8 mouse cellular contexts compared by ENCODE assay signal in genomic region chr7:30453766-30454165, GRCm38 (mm10). TPM values are rescaled to one million over a fixed set of nuclear protein-coding genes. Genes with fewer than 3 reads are reported as not detected.
DNase-seq lines count a peak whose midpoint lies in the region; ATAC-seq and TF ChIP-seq lines count a peak whose summit lies in the region.

No protein-coding gene starts in this region.

- TF ChIP-seq CTCF in intestine, postnatal 0 days (IDR thresholded peaks at IDR 0.05; ENCODE audit: low read depth): no peak

- H3K4me1 ChIP-seq in forebrain, embryonic 12.5 days: peaks cover 38% of the 10 kb centered on the region
- H3K4me1 ChIP-seq in forebrain, embryonic 16.5 days (replicated peaks; ENCODE audit: control insufficient read depth, insufficient read depth, low read length): peaks cover 13% of the 10 kb centered on the region
- no peaks in the 10 kb centered on the region for H3K4me1 ChIP-seq in intestine, postnatal 0 days (replicated peaks; ENCODE audit: control insufficient read depth, insufficient read depth, low read length)
- no peaks in the 10 kb centered on the region; the same call in 1 of the 2 replicates for H3K4me1 ChIP-seq in lung, embryonic 16.5 days (replicated peaks; ENCODE audit: control insufficient read depth, insufficient read depth, low read length)
- H3K4me1 ChIP-seq in stomach, embryonic 14.5 days (ENCODE audit: control insufficient read depth, insufficient read depth, low read length): peaks cover 15% of the 10 kb centered on the region; the same call in 1 of the 2 replicates

- peaks cover 82% of the 10 kb centered on the region for H3K27me3 ChIP-seq in forebrain, embryonic 12.5 days
- H3K27me3 ChIP-seq in forebrain, embryonic 16.5 days (replicated peaks; ENCODE audit: control insufficient read depth, insufficient read depth, low read length): peaks cover 49% of the 10 kb centered on the region
- H3K27me3 ChIP-seq in intestine, postnatal 0 days (replicated peaks; ENCODE audit: control insufficient read depth, insufficient read depth, low read length): peaks cover 61% of the 10 kb centered on the region
- peaks cover 65% of the 10 kb centered on the region for H3K27me3 ChIP-seq in lung, embryonic 16.5 days (ENCODE audit: control insufficient read depth, insufficient read depth, low read depth, low read length)
- peaks cover 56% of the 10 kb centered on the region for H3K27me3 ChIP-seq in stomach, embryonic 14.5 days (ENCODE audit: control insufficient read depth, insufficient read depth, low read length)

- H3K36me3 ChIP-seq in forebrain, embryonic 12.5 days (replicated peaks): no peaks in the 10 kb centered on the region
- no peaks in the 10 kb centered on the region for H3K36me3 ChIP-seq in forebrain, embryonic 16.5 days (ENCODE audit: control insufficient read depth, insufficient read depth)
- no peaks in the 10 kb centered on the region for H3K36me3 ChIP-seq in intestine, postnatal 0 days (ENCODE audit: control insufficient read depth, insufficient read depth)
- H3K36me3 ChIP-seq in lung, embryonic 16.5 days (ENCODE audit: control insufficient read depth, insufficient read depth, low read length): no peaks in the 10 kb centered on the region
- H3K36me3 ChIP-seq in stomach, embryonic 14.5 days (ENCODE audit: control insufficient read depth, insufficient read depth, low read length): no peaks in the 10 kb centered on the region

- under 1% methylated on average over 25 of the region's 25 CpGs for WGBS in forebrain, embryonic 12.5 days
- under 1% methylated on average over 25 of the region's 25 CpGs for WGBS in forebrain, embryonic 16.5 days
- WGBS in intestine, postnatal 0 days: 1% methylated on average over 25 of the region's 25 CpGs
- 2% methylated on average over 25 of the region's 25 CpGs for WGBS in lung, embryonic 16.5 days
- whole genome bisulfite sequencing in stomach, embryonic 14.5 days: 2% methylated on average over 25 of the region's 25 CpGs

- H3K4me3 ChIP-seq in forebrain, embryonic 12.5 days (replicated peaks): peak overlapping the region; percentile 11
- no peak overlapping the region for H3K4me3 ChIP-seq in forebrain, embryonic 16.5 days (replicated peaks; ENCODE audit: low read length)
- H3K4me3 ChIP-seq in intestine, postnatal 0 days (ENCODE audit: low read depth, low read length): 0 out of 2 replicates have a peak overlapping the region, but pooled peaks have one; percentile 18
- H3K4me3 ChIP-seq in lung, embryonic 16.5 days (ENCODE audit: low read length): no peak overlapping the region
- H3K4me3 ChIP-seq in stomach, embryonic 14.5 days (ENCODE audit: low read depth, low read length): no peak overlapping the region

- peak; percentile 86 for DNase-seq in ZHBTc4 (ENCODE audit: low read depth, low spot score)
- no peak for DNase-seq in embryo, embryonic 9.5 days (ENCODE audit: extremely low spot score)
- no peak for DNase-seq in urinary bladder, postnatal 4 days (ENCODE audit: low spot score in 2 of 2)

- no peaks in the 10 kb centered on the region for H3K9me3 ChIP-seq in forebrain, embryonic 12.5 days
- H3K9me3 ChIP-seq in forebrain, embryonic 16.5 days (ENCODE audit: control insufficient read depth, low read length): 0 out of 2 replicates have a peak, but pooled peaks cover 2% of the 10 kb centered on the region
- H3K9me3 ChIP-seq in intestine, postnatal 0 days (ENCODE audit: control insufficient read depth): no peaks in the 10 kb centered on the region
- no peaks in the 10 kb centered on the region for H3K9me3 ChIP-seq in lung, embryonic 16.5 days (ENCODE audit: control insufficient read depth, low read length)
- H3K9me3 ChIP-seq in stomach, embryonic 14.5 days (ENCODE audit: control insufficient read depth, low read depth, low read length): no peaks in the 10 kb centered on the region

- peak overlapping the region; percentile 24 for H3K4me2 ChIP-seq in forebrain, embryonic 12.5 days
- H3K4me2 ChIP-seq in forebrain, embryonic 16.5 days (ENCODE audit: low read length): no peak overlapping the region
- peak overlapping the region; percentile 56 for H3K4me2 ChIP-seq in intestine, postnatal 0 days (replicated peaks; ENCODE audit: low read depth)
- H3K4me2 ChIP-seq in lung, embryonic 16.5 days (ENCODE audit: low read depth, low read length): no peak overlapping the region
- H3K4me2 ChIP-seq in stomach, embryonic 14.5 days (replicated peaks; ENCODE audit: low read depth, low read length): 0 out of 2 replicates have a peak overlapping the region, but pooled peaks have one; percentile 3

- H3K9ac ChIP-seq in forebrain, embryonic 12.5 days: no peak overlapping the region
- H3K9ac ChIP-seq in forebrain, embryonic 16.5 days (replicated peaks; ENCODE audit: low read depth, low read length): no peak overlapping the region
- no peak overlapping the region for H3K9ac ChIP-seq in intestine, postnatal 0 days (ENCODE audit: low read depth, low read length)
- no peak overlapping the region for H3K9ac ChIP-seq in lung, embryonic 16.5 days (ENCODE audit: low read length)
- H3K9ac ChIP-seq in stomach, embryonic 14.5 days (replicated peaks; ENCODE audit: low read depth, low read length): no peak overlapping the region

- H3K27ac ChIP-seq in forebrain, embryonic 12.5 days: no peak overlapping the region
- H3K27ac ChIP-seq in forebrain, embryonic 16.5 days (ENCODE audit: low read length): no peak overlapping the region
- H3K27ac ChIP-seq in intestine, postnatal 0 days (ENCODE audit: low read depth, low read length): no peak overlapping the region
- no peak overlapping the region for H3K27ac ChIP-seq in lung, embryonic 16.5 days (ENCODE audit: low read length)
- no peak overlapping the region for H3K27ac ChIP-seq in stomach, embryonic 14.5 days (ENCODE audit: low read length)

- no peak for ATAC-seq in forebrain, embryonic 12.5 days (ENCODE audit: low FRiP score)
- ATAC-seq in forebrain, embryonic 16.5 days: no peak
- peak; percentile 76 for ATAC-seq in intestine, postnatal 0 days
- ATAC-seq in lung, embryonic 16.5 days (ENCODE audit: low read depth): peak; percentile 47; the same call in 1 of the 2 replicates
- 0 out of 2 replicates have a peak, but pooled peaks have one; percentile 42 for ATAC-seq in stomach, embryonic 14.5 days (ENCODE audit: insufficient number of reproducible peaks, insufficient read depth, low FRiP score, low read depth)

RNA-seq across cellular contexts. Expression of gene Kirrel2, which starts 3.7 kb away (rescaled TPM):
- 1.1 and 1.6 TPM in 2 replicates for polyA plus RNA-seq in forebrain, embryonic 12.5 days (2016; fragmentation: Nextera tagmentation; extraction: Ambion mirVana)
- 0.22 and 0.43 TPM in 2 replicates for polyA plus RNA-seq in forebrain, embryonic 16.5 days (2015; fragmentation: Nextera tagmentation; extraction: Ambion mirVana)
- 0.08 and 0.09 TPM in 2 replicates for polyA plus RNA-seq in intestine, postnatal 0 days (2015; fragmentation: Nextera tagmentation; extraction: Ambion mirVana)
- polyA plus RNA-seq in lung, embryonic 16.5 days (2015; fragmentation: Nextera tagmentation; extraction: Ambion mirVana): not detected in 2 replicates
- 0.45 and 1.2 TPM in 2 replicates for polyA plus RNA-seq in stomach, embryonic 14.5 days (2014; fragmentation: Nextera tagmentation; extraction: Ambion mirVana)

RNA-seq across cellular contexts. Expression of gene Nphs1, which starts 4.3 kb away (rescaled TPM):
- 0.09 and 0.35 TPM in 2 replicates for polyA plus RNA-seq in forebrain, embryonic 12.5 days (2016; fragmentation: Nextera tagmentation; extraction: Ambion mirVana)
- not detected in 2 replicates for polyA plus RNA-seq in forebrain, embryonic 16.5 days (2015; fragmentation: Nextera tagmentation; extraction: Ambion mirVana)
- 0.10 TPM in 1 of 2 replicates, not detected in the other for polyA plus RNA-seq in intestine, postnatal 0 days (2015; fragmentation: Nextera tagmentation; extraction: Ambion mirVana)
- not detected in 2 replicates for polyA plus RNA-seq in lung, embryonic 16.5 days (2015; fragmentation: Nextera tagmentation; extraction: Ambion mirVana)
- polyA plus RNA-seq in stomach, embryonic 14.5 days (2014; fragmentation: Nextera tagmentation; extraction: Ambion mirVana): 0.70 TPM in 1 of 2 replicates, not detected in the other

RNA-seq across cellular contexts. Expression of gene Aplp1, which starts 8.4 kb away (rescaled TPM):
- polyA plus RNA-seq in forebrain, embryonic 12.5 days (2016; fragmentation: Nextera tagmentation; extraction: Ambion mirVana): 214 and 237 TPM in 2 replicates
- 584 and 649 TPM in 2 replicates for polyA plus RNA-seq in forebrain, embryonic 16.5 days (2015; fragmentation: Nextera tagmentation; extraction: Ambion mirVana)
- 28.2 and 30.1 TPM in 2 replicates for polyA plus RNA-seq in intestine, postnatal 0 days (2015; fragmentation: Nextera tagmentation; extraction: Ambion mirVana)
- 20.4 and 22.3 TPM in 2 replicates for polyA plus RNA-seq in lung, embryonic 16.5 days (2015; fragmentation: Nextera tagmentation; extraction: Ambion mirVana)
- polyA plus RNA-seq in stomach, embryonic 14.5 days (2014; fragmentation: Nextera tagmentation; extraction: Ambion mirVana): 37.4 and 39.0 TPM in 2 replicates

RNA-seq across cellular contexts. Expression of gene Nfkbid, which starts 32.2 kb away (rescaled TPM):
- 0.97 and 1.4 TPM in 2 replicates for polyA plus RNA-seq in forebrain, embryonic 12.5 days (2016; fragmentation: Nextera tagmentation; extraction: Ambion mirVana)
- polyA plus RNA-seq in forebrain, embryonic 16.5 days (2015; fragmentation: Nextera tagmentation; extraction: Ambion mirVana): 2.3 and 3.4 TPM in 2 replicates
- 1.2 and 1.3 TPM in 2 replicates for polyA plus RNA-seq in intestine, postnatal 0 days (2015; fragmentation: Nextera tagmentation; extraction: Ambion mirVana)
- 1.9 and 2.0 TPM in 2 replicates for polyA plus RNA-seq in lung, embryonic 16.5 days (2015; fragmentation: Nextera tagmentation; extraction: Ambion mirVana)
- 2.0 and 2.7 TPM in 2 replicates for polyA plus RNA-seq in stomach, embryonic 14.5 days (2014; fragmentation: Nextera tagmentation; extraction: Ambion mirVana)

RNA-seq across cellular contexts. Expression of gene Hcst, which starts 34.1 kb away (rescaled TPM):
- not detected in 2 replicates for polyA plus RNA-seq in forebrain, embryonic 12.5 days (2016; fragmentation: Nextera tagmentation; extraction: Ambion mirVana)
- polyA plus RNA-seq in forebrain, embryonic 16.5 days (2015; fragmentation: Nextera tagmentation; extraction: Ambion mirVana): not detected in 2 replicates
- 4.0 and 5.9 TPM in 2 replicates for polyA plus RNA-seq in intestine, postnatal 0 days (2015; fragmentation: Nextera tagmentation; extraction: Ambion mirVana)
- 2.0 and 2.6 TPM in 2 replicates for polyA plus RNA-seq in lung, embryonic 16.5 days (2015; fragmentation: Nextera tagmentation; extraction: Ambion mirVana)
- 1.1 TPM in 1 of 2 replicates, not detected in the other for polyA plus RNA-seq in stomach, embryonic 14.5 days (2014; fragmentation: Nextera tagmentation; extraction: Ambion mirVana)

Comparison
In these comparisons a context has a peak if more than half of its experiments do, and no peak if none do; other contexts are left out.
1. H3K4me2 ChIP-seq: peak in forebrain, embryonic 12.5 days (single experiment), intestine, postnatal 0 days (single experiment) and stomach, embryonic 14.5 days (single experiment); none in forebrain, embryonic 16.5 days (single experiment) and lung, embryonic 16.5 days (single experiment).
2. H3K4me3 ChIP-seq: peak in forebrain, embryonic 12.5 days (single experiment) and intestine, postnatal 0 days (single experiment); none in forebrain, embryonic 16.5 days (single experiment), lung, embryonic 16.5 days (single experiment) and stomach, embryonic 14.5 days (single experiment).
3. ATAC-seq: peak in intestine, postnatal 0 days (single experiment), lung, embryonic 16.5 days (single experiment) and stomach, embryonic 14.5 days (single experiment); none in forebrain, embryonic 12.5 days (single experiment) and forebrain, embryonic 16.5 days (single experiment).